In genomic region chr9:20073523-20074177, GRCm38 (mm10) we compare ENCODE assay signal across 24 mouse cellular contexts. TPM values are rescaled to one million over a fixed set of nuclear protein-coding genes. Genes with fewer than 3 reads are reported as not detected.
DNase-seq lines count a peak whose midpoint lies in the region; ATAC-seq and TF ChIP-seq lines count a peak whose summit lies in the region.
"Had no signal": no experiment of that assay in that cellular context is flagged by ENCODE, and none has a peak within 500 bp of the region (broad histone marks: within the 10 kb centered on the region; RNA-seq: fewer than 3 reads in every experiment).

No protein-coding gene starts in this region.

- no peak for ATAC-seq in cerebellum, adult (ENCODE audit: insufficient number of reproducible peaks, low FRiP score, low TSS enrichment)
- no peak for ATAC-seq in erythroblast, adult 5-6 weeks (replicated peaks; ENCODE audit: low FRiP score, poor library complexity, severe bottlenecking)
- ATAC-seq: forebrain, embryonic 13.5 days; intestine, embryonic 15.5 days had no signal

- no peak overlapping the region for H3K9ac ChIP-seq in CH12.LX (ENCODE audit: insufficient read depth, low read depth)
- H3K9ac ChIP-seq: embryonic facial prominence, embryonic 15.5 days; forebrain, embryonic 13.5 days; intestine, embryonic 15.5 days; liver, embryonic 14.5 days had no signal

- no peaks in the 10 kb centered on the region for H3K36me3 ChIP-seq in CH12.LX (replicated peaks in 1 of 2; ENCODE audit: control insufficient read depth in 1 of 2, insufficient read depth in 1 of 2, low read length in 1 of 2)
- no peaks in the 10 kb centered on the region for H3K36me3 ChIP-seq in heart, embryonic 10.5 days
- H3K36me3 ChIP-seq: embryonic facial prominence, embryonic 15.5 days; intestine, embryonic 15.5 days; limb, embryonic 10.5 days; midbrain, embryonic 10.5 days had no signal

- no peak overlapping the region for H3K4me2 ChIP-seq in CH12.LX (ENCODE audit: insufficient read depth, low read depth, poor library complexity, severe bottlenecking)
- H3K4me2 ChIP-seq: embryonic facial prominence, embryonic 15.5 days; forebrain, embryonic 13.5 days; intestine, embryonic 15.5 days had no signal

- 59% methylated on average over 7 of the region's 7 CpGs for WGBS in heart, embryonic 10.5 days

- dilution Hi-C loops in CH12.LX (cut with MboI; ENCODE audit: extremely low pct_ligation_motif_present, extremely low pct_unique_long_range_greater_than_20kb, low sequenced_read_pairs): no loop called here

- no peaks in the 10 kb centered on the region for H3K79me2 ChIP-seq in CH12.LX (replicated peaks; ENCODE audit: control insufficient read depth, extremely low read depth, insufficient read depth, poor library complexity, severe bottlenecking)

- DNase-seq in cerebellum, postnatal 14 days: peak; percentile 1 to 34
- DNase-seq in CH12.LX (ENCODE audit: extremely low read depth): peak; percentile 45
- DNase-seq in brain, adult 2 months (ENCODE audit: low read depth, low spot score): peak; percentile 6
- DNase-seq in kidney, postnatal 25 days: peak; percentile 7 to 40
- no peak for DNase-seq in heart, embryonic 10.5 days (ENCODE audit: low spot score)
- DNase-seq: gastrocnemius, adult 2 months; heart, adult 11 months; layer of hippocampus, postnatal 36 days; lung, postnatal 14 days; thymus, postnatal 14 days had no signal

- no peak for TF ChIP-seq RAD21 in CH12.LX (IDR thresholded peaks at IDR 0.05; ENCODE audit: low read depth, low read length)

- in situ Hi-C loops in CH12.LX (cut with MboI; ENCODE audit: low pct_ligation_motif_present, low pct_unique_long_range_greater_than_20kb, low sequenced_read_pairs): no loop called here

- no peaks in the 10 kb centered on the region for H3K9me3 ChIP-seq in CH12.LX (replicated peaks; ENCODE audit: low read length)
- peaks cover 25% of the 10 kb centered on the region for H3K9me3 ChIP-seq in heart, embryonic 10.5 days
- H3K9me3 ChIP-seq: intestine, embryonic 15.5 days had no signal

- no peaks in the 10 kb centered on the region for H3K27me3 ChIP-seq in CH12.LX (replicated peaks)
- H3K27me3 ChIP-seq in heart, embryonic 10.5 days (ENCODE audit: insufficient read depth, poor library complexity, severe bottlenecking): no peaks in the 10 kb centered on the region
- H3K27me3 ChIP-seq: embryonic facial prominence, embryonic 15.5 days; forebrain, embryonic 13.5 days; intestine, embryonic 15.5 days had no signal

- TF ChIP-seq CTCF in CH12.LX (conservative IDR thresholded peaks at IDR 0.05 in 1 of 2, IDR thresholded peaks at IDR 0.05 in 1 of 2; ENCODE audit: low read depth in 2 of 2, low read length in 2 of 2): no peak

- no peak overlapping the region for H3K4me3 ChIP-seq in CH12.LX (replicated peaks in 1 of 3; ENCODE audit: low read depth in 2 of 3, low read length in 2 of 3, poor library complexity in 1 of 3)
- no peak overlapping the region for H3K4me3 ChIP-seq in heart, embryonic 10.5 days
- H3K4me3 ChIP-seq: embryonic facial prominence, embryonic 15.5 days; forebrain, embryonic 13.5 days; gastrocnemius, adult 2 months; intestine, embryonic 15.5 days; limb, embryonic 10.5 days; midbrain, embryonic 10.5 days had no signal

- no peak for TF ChIP-seq POLR2A in CH12.LX (IDR thresholded peaks at IDR 0.05; ENCODE audit: low read depth, low read length)

- no peak overlapping the region for H3K27ac ChIP-seq in CH12.LX (ENCODE audit: insufficient read depth, low read depth)
- H3K27ac ChIP-seq in heart, embryonic 10.5 days: no peak overlapping the region
- H3K27ac ChIP-seq: embryonic facial prominence, embryonic 15.5 days; forebrain, embryonic 13.5 days; gastrocnemius, adult 2 months; intestine, embryonic 15.5 days; limb, embryonic 10.5 days; liver, embryonic 14.5 days; midbrain, embryonic 10.5 days had no signal

- no peak for TF ChIP-seq EP300 in CH12.LX (IDR thresholded peaks at IDR 0.05; ENCODE audit: low read length)

- peaks cover 3 to 9% of the 10 kb centered on the region in 2 experiments; a peak in 3 of 4 replicates for H3K4me1 ChIP-seq in CH12.LX (ENCODE audit: control insufficient read depth in 1 of 2, insufficient read depth in 2 of 2)
- no peaks in the 10 kb centered on the region for H3K4me1 ChIP-seq in heart, embryonic 10.5 days
- H3K4me1 ChIP-seq: embryonic facial prominence, embryonic 15.5 days; forebrain, embryonic 13.5 days; intestine, embryonic 15.5 days; limb, embryonic 10.5 days; midbrain, embryonic 10.5 days had no signal

TF ChIP-seq in CH12.LX, 34 proteins besides CTCF, POLR2A, EP300 and RAD21:
- TF ChIP-seq ZMIZ1 (IDR thresholded peaks at IDR 0.05; ENCODE audit: low read depth, low read length): no peak
- no peak for TF ChIP-seq HCFC1 (IDR thresholded peaks at IDR 0.05; ENCODE audit: low read depth, low read length)
- no peak for TF ChIP-seq ELF1 (IDR thresholded peaks at IDR 0.05; ENCODE audit: low read depth, low read length)
- no peak for TF ChIP-seq ZKSCAN1 (IDR thresholded peaks at IDR 0.05; ENCODE audit: borderline replicate concordance, low read depth, low read length)
- no peak for TF ChIP-seq PAX5 (IDR thresholded peaks at IDR 0.05; ENCODE audit: low read length)
- TF ChIP-seq NRF1 (IDR thresholded peaks at IDR 0.05; ENCODE audit: low read depth, low read length): no peak
- no peak for TF ChIP-seq ETS1 (conservative IDR thresholded peaks at IDR 0.05; ENCODE audit: low read depth, low read length)
- no peak for TF ChIP-seq JUND (conservative IDR thresholded peaks at IDR 0.05; ENCODE audit: low read depth, low read length)
- TF ChIP-seq KAT2A (IDR thresholded peaks at IDR 0.05; ENCODE audit: insufficient replicate concordance, low read length): no peak
- TF ChIP-seq ZNF384 (IDR thresholded peaks at IDR 0.05; ENCODE audit: low read depth, low read length): no peak

RNA-seq across cellular contexts. Expression of gene Olfr867, which starts 16.3 kb away (rescaled TPM):
- total RNA-seq in CH12.LX (2012; rRNA removed): not detected in 2 replicates
- total RNA-seq in CH12.LX (2014; rRNA removed): not detected in 2 replicates
- polyA plus RNA-seq in CH12.LX (2012; ENCODE audit: insufficient read length, low read depth): not detected in 2 replicates
- total RNA-seq in erythroblast, adult 5-6 weeks (2015; ENCODE audit: low replicate concordance): not detected in 2 replicates
- total RNA-seq in erythroblast, adult 5-6 weeks (2017; ENCODE audit: low replicate concordance): not detected in 2 replicates
- polyA plus RNA-seq in heart, embryonic 10.5 days (2016; fragmentation: Nextera tagmentation; extraction: Ambion mirVana): not detected in 2 replicates
- total RNA-seq: adrenal gland, postnatal 4 days; gastrocnemius, adult 2 months; layer of hippocampus, postnatal 36 days; MEL had no signal
- polyA plus RNA-seq: C2C12; forebrain, embryonic 13.5 days; heart, embryonic 16.5 days; hindbrain, embryonic 11.5 days; intestine, embryonic 15.5 days; limb, embryonic 10.5 days; liver, embryonic 14.5 days; midbrain, embryonic 10.5 days; neural tube, embryonic 14.5 days had no signal

RNA-seq across cellular contexts. Expression of gene Olfr868, which starts 24.8 kb away (rescaled TPM):
- total RNA-seq in CH12.LX (2012; rRNA removed): not detected in 2 replicates
- not detected in 2 replicates for total RNA-seq in CH12.LX (2014; rRNA removed)
- not detected in 2 replicates for polyA plus RNA-seq in CH12.LX (2012; ENCODE audit: insufficient read length, low read depth)
- not detected in 2 replicates for total RNA-seq in erythroblast, adult 5-6 weeks (2015; ENCODE audit: low replicate concordance)
- not detected in 2 replicates for total RNA-seq in erythroblast, adult 5-6 weeks (2017; ENCODE audit: low replicate concordance)
- polyA plus RNA-seq in heart, embryonic 10.5 days (2016; fragmentation: Nextera tagmentation; extraction: Ambion mirVana): not detected in 2 replicates
- total RNA-seq: adrenal gland, postnatal 4 days; gastrocnemius, adult 2 months; layer of hippocampus, postnatal 36 days; MEL had no signal
- polyA plus RNA-seq: C2C12; embryonic facial prominence, embryonic 15.5 days; forebrain, embryonic 13.5 days; heart, embryonic 16.5 days; hindbrain, embryonic 11.5 days; intestine, embryonic 15.5 days; limb, embryonic 10.5 days; liver, embryonic 14.5 days; midbrain, embryonic 10.5 days; neural tube, embryonic 14.5 days had no signal

RNA-seq across cellular contexts. Expression of gene Olfr866, which starts 45.8 kb away (rescaled TPM):
- not detected in 2 replicates for total RNA-seq in CH12.LX (2012; rRNA removed)
- not detected in 2 replicates for total RNA-seq in CH12.LX (2014; rRNA removed)
- not detected in 2 replicates for polyA plus RNA-seq in CH12.LX (2012; ENCODE audit: insufficient read length, low read depth)
- total RNA-seq in erythroblast, adult 5-6 weeks (2015; ENCODE audit: low replicate concordance): not detected in 2 replicates
- not detected in 2 replicates for total RNA-seq in erythroblast, adult 5-6 weeks (2017; ENCODE audit: low replicate concordance)
- not detected in 2 replicates for polyA plus RNA-seq in heart, embryonic 10.5 days (2016; fragmentation: Nextera tagmentation; extraction: Ambion mirVana)
- total RNA-seq: adrenal gland, postnatal 4 days; gastrocnemius, adult 2 months; layer of hippocampus, postnatal 36 days; MEL had no signal
- polyA plus RNA-seq: C2C12; embryonic facial prominence, embryonic 15.5 days; forebrain, embryonic 13.5 days; heart, embryonic 16.5 days; hindbrain, embryonic 11.5 days; intestine, embryonic 15.5 days; limb, embryonic 10.5 days; liver, embryonic 14.5 days; midbrain, embryonic 10.5 days; neural tube, embryonic 14.5 days had no signal

RNA-seq across cellular contexts. Expression of gene Olfr869, which starts 55.2 kb away (rescaled TPM):
- not detected in 2 replicates for total RNA-seq in CH12.LX (2012; rRNA removed)
- total RNA-seq in CH12.LX (2014; rRNA removed): not detected in 2 replicates
- not detected in 2 replicates for polyA plus RNA-seq in CH12.LX (2012; ENCODE audit: insufficient read length, low read depth)
- not detected in 2 replicates for total RNA-seq in erythroblast, adult 5-6 weeks (2015; ENCODE audit: low replicate concordance)
- total RNA-seq in erythroblast, adult 5-6 weeks (2017; ENCODE audit: low replicate concordance): not detected in 2 replicates
- polyA plus RNA-seq in heart, embryonic 10.5 days (2016; fragmentation: Nextera tagmentation; extraction: Ambion mirVana): not detected in 2 replicates
- total RNA-seq: adrenal gland, postnatal 4 days; gastrocnemius, adult 2 months; layer of hippocampus, postnatal 36 days; MEL had no signal
- polyA plus RNA-seq: C2C12; embryonic facial prominence, embryonic 15.5 days; forebrain, embryonic 13.5 days; heart, embryonic 16.5 days; hindbrain, embryonic 11.5 days; intestine, embryonic 15.5 days; limb, embryonic 10.5 days; liver, embryonic 14.5 days; midbrain, embryonic 10.5 days; neural tube, embryonic 14.5 days had no signal
